Mouse (Mus musculus): ENCODE measurements at regions not wholly inside any gene's neighbourhood (a gene's known extent, or its start where the extent isn't known, plus 50 kb on each side); places are given as distances from the start of the nearest gene placed in this dataset.

- no peak for DNase-seq (ENCODE audit: low read depth)
These were observed 129.9 kb upstream of the Eya4 start for GRCm38 (mm10) chr10:23480474-23480873.

DNA sequence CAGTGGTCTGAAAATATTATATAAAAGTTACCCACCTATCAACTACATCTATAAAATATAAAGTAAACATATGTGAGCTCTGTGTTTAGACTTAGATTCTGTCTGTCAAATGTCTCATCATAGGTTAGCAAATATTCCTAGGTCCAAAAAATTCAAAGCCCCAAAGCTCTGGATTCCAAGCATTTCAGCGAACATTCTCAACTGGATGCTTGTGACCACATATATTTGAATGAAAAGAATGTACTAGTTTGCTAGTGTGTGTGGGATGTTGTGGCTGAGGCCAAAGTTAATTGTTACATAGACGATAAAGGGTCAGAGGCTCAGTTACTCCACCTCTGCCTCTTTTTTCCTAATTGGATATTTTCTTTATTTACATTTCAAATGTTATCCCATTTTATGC is 128.3 kb upstream of the Eya4 start:
- no peak for DNase-seq (ENCODE audit: low read depth)

GRCm38 (mm10) chr10:23477104-23477503 is 126.5 kb upstream of the Eya4 start:
- DNase-seq (ENCODE audit: low read depth) = no peak

GRCm38 (mm10) chr10:23450997-23451396 is 100.4 kb upstream of the Eya4 start:
- no peak for DNase-seq (ENCODE audit: low read depth)

DNA sequence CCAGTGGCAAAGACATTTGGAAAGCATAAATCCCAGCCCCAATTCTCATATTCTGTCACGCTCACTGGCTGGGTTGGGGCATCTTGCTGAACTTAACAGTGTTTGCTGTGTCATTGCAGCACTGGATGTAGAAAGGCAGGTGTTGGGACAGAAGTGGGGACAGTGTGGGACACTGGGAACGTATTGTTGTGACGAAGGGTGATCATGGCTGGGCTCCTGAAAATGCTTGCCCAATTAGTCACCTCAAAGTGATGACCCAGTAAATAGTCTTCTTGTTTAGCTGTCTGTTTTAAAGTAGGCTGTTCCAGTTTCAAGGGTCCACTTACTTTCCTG is 100.0 kb upstream of the Eya4 start:
- DNase-seq (ENCODE audit: low read depth) = no peak

- no peak for DNase-seq (ENCODE audit: low read depth)
These were observed 99.5 kb upstream of the Eya4 start for GRCm38 (mm10) chr10:23449860-23450646.

- DNase-seq (ENCODE audit: low read depth) = no peak
These were observed 98.6 kb upstream of the Eya4 start for GRCm38 (mm10) chr10:23448976-23449859.

GRCm38 (mm10) chr10:23430376-23430775 is 79.8 kb upstream of the Eya4 start:
- no peak for DNase-seq (ENCODE audit: low read depth)

DNA sequence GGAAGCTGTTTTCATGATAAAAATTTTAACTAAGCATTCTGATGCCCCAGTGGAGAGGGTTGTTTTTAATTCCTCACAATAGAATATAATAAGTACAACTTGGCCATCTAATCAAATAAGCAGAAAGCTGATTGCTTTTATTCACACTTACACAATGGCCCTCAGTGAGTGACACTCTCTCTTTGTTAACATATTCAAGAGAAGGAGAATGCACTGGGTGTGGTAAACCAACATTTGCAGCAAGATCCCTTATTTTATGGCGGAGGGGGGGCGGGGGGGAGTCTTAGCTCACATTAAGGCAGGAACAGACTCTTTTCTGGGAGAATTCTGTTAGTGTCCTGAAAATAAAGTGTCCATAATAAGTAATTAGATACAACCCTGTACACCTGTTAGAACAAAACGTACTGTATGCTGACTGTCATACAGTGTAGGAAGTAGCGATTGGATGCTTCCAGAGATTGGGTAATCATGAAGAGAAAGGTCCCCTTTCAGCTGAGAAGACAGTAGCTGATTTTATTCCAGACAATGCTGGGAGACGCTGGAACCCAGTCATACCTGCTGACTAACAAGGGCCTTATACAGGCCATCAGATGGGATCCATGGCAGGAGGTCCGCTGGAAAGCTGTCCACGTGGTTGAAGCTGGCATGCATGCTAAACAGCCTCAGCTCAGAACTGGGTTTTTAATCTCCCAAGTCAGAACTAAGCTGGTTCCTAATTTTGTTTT is 63.4 kb upstream of the Eya4 start:
- no peak for DNase-seq (ENCODE audit: low read depth)

- DNase-seq (ENCODE audit: low read depth) = no peak
These were observed 52.9 kb upstream of the Eya4 start for GRCm38 (mm10) chr10:23403351-23403938.

Data from induced T-regulatory cell, adult 2 months (primary cell).